Mouse (Mus musculus) R1 (cell line): ENCODE data around the gene Id2.
A peak's percentile ranks its signal among the peaks of the same experiment; 100 is the strongest.

Experiments
- DNase-seq: peaks from one replicate; pipeline ENCODE4 v3.0.0-alpha.2; 2018; ENCODE audit warnings: low read depth, low spot score

The Id2 gene

DNA sequence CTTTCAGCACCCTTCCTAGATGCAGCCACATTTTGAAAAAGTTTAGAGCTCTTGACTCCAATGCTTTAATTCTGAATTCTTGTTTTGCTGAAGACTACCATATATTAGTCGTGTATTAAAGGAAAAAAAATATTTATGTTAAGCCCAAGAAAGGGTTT lies at the start of gene Id2:
Gene Id2 (minus strand): TSS at position 89 of the 158 bp plus-strand sequence.
- no peak for DNase-seq

GRCm38 (mm10) chr12:25145344-25145698 lies 48.4 kb upstream of the Id2 start:
- no peak for DNase-seq

DNA sequence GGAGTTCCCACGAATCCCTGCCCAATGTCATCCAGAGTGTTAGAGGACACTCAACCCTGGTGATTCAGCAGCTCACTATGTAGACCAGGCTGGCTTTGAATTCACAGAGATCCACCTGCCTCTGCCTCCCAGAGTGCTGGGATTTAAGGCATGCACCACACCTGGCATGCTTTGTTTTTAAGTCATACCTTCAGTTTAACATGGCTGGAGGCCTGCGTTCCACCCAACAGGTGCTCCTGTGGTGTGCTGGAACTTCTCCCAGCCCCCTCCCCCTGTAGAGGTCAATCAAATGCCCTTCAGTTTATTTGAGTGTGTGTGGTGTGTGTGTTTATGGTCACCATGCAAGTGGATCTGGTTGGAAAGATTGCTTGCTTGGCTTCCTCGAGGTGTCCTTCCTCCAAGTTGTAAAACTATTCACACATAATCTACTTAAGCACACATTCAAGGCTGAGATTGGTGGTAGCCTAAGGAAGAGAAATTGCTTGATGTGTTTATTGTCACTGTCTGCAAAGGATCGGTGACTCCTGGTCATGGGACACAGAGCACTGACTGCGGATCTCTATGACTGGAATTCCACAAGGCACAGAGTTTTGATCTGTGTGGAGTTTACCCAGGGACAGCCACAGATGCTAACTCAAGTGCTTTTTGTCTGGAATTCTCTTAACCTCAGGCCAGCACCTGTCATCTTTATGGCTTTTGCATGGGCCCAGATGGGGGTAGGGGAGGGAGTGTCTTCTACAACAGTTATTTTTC lies 47.8 kb upstream of the Id2 start:
- peak; percentile 76 for DNase-seq

- no peak for DNase-seq
Measured at GRCm38 (mm10) chr12:25143492-25143891, 46.6 kb upstream of the Id2 start.

- no peak for DNase-seq
Measured at GRCm38 (mm10) chr12:25142251-25142650, 45.3 kb upstream of the Id2 start.

DNA sequence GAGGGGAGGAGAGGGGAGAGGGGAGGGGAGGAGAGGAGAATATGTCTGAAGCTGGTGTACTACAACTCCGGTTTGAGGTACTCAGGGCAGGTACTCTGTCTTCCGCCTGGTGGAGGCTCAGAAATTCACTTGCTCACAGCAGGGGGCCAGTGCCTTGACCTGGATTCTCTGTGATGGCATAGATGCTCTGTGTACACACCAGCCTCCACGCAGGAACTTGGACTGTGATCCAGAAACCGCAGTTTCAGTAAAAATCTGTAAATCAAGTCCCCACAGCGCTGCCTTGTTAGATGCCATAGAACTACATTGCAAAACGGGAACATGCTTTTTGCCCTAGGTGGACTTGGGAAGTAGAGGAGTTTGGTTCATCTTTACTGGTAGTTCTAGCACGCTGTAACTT lies 44.4 kb upstream of the Id2 start:
- no peak for DNase-seq

DNA sequence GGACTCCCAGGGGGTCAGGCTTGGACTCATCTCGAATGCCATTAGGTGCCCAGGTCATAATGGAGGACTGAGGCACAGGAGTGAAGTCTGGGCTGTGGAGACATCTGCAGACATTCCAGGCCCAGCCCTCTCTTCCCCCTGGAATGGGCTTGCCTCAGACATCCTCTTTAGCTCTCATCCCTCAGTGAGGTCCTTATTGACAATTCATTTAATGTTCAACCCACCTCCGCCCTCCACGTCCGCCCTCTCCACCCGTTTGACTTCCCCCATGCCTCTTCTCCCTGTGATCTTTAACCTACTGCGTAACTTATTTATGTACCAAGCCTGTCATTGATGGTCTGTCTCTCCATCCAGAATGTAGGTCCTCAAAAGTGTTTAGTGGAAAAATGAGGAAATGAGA lies 43.2 kb upstream of the Id2 start:
- DNase-seq = no peak

GRCm38 (mm10) chr12:25138616-25139015 lies 41.7 kb upstream of the Id2 start:
- DNase-seq = no peak

DNA sequence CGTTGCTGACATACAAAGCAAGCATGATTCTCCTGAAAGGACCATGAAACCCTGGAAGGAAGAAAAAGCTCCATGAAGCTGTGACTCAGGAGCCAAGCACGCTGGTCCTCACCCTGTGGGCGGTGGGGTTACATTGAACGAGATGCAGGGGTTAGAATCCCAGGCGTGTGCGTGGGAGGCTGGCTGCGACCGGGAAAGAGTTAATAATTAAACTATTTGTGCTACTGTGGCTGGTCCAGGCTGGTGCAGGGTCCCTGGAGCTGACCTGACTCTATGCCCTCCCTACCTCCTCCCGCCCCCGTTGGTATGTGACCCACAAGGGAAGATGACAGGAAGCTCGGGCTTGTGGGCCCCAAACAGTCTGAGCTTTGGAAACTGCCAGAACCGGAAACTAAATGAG lies 35.1 kb upstream of the Id2 start:
- DNase-seq = no peak

GRCm38 (mm10) chr12:25127629-25128028 lies 30.7 kb upstream of the Id2 start:
- DNase-seq = no peak

- no peak for DNase-seq
Measured at GRCm38 (mm10) chr12:25126228-25126627, 29.3 kb upstream of the Id2 start.

DNA sequence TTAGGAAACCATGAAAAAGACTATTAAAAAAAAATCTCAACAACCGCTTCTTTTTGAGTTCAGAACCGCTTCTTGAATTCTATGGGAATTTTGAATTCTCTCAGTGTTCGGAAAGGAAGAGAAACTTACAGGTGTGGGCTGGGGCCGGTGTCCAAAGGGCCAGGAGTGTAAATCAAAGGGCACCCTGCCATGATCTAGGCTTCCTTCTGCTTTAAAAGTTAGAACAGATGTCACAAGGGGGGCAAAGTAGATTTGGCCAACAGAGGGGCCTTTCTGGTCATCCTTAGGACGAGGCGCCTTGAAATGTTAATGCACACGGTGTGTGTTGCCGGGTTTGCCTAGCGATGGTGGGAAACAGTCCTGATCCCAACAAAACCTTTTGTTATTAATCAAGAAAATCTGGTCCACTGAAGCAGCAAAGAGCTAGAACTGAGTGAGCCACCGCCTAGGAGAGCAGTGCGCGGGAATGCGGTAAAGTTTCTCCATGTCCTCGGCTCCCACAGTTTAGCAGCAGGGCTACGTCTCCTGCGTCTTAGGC lies 28.4 kb upstream of the Id2 start:
- peak; percentile 36 for DNase-seq

GRCm38 (mm10) chr12:25124431-25125238 lies 27.7 kb upstream of the Id2 start:
- peak; percentile 90 for DNase-seq

DNA sequence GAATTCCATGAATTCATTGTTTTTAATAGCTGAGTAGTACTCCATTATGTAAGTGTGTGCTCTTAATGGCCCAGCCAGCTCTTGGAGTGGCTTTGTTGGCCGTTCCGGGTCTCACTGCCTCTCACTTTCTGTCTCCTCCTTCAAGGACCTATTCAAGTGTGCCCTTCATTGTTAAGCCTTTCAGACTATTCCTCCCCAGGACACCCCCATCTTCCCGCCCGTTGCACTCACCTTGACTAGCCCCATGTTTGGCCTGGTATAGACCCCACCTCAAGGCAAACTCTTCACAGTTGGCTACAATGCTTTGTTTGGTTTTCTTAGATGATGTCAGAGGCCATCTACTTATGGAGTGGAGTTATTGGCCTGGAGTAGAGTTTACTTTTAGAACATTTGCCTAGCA lies 23.8 kb upstream of the Id2 start:
- DNase-seq = no peak

GRCm38 (mm10) chr12:25119278-25119677 lies 22.3 kb upstream of the Id2 start:
- no peak for DNase-seq

- DNase-seq = no peak
Measured at GRCm38 (mm10) chr12:25117856-25118511, 21.0 kb upstream of the Id2 start.

GRCm38 (mm10) chr12:25116126-25116525 lies 19.2 kb upstream of the Id2 start:
- DNase-seq = no peak

DNA sequence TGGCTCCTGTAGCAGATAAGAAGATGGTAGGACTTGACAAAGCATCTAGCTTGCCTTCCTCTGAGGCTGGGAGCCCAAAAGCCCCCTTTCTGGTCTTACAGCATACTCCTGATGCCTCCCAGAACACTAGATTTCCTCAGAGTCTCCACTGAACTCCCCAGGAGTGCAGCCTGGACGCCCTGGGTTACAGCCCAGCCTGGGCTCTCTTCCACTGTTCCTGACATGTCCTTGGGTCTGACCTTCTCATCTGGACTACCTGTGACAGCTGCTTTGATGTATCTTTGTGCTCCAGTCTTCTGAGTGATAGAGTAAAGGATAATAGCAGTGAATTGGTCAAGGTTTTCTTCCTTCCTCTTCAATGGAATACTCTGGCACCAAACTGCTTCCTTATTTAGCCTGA lies 17.5 kb upstream of the Id2 start:
- DNase-seq = no peak

DNA sequence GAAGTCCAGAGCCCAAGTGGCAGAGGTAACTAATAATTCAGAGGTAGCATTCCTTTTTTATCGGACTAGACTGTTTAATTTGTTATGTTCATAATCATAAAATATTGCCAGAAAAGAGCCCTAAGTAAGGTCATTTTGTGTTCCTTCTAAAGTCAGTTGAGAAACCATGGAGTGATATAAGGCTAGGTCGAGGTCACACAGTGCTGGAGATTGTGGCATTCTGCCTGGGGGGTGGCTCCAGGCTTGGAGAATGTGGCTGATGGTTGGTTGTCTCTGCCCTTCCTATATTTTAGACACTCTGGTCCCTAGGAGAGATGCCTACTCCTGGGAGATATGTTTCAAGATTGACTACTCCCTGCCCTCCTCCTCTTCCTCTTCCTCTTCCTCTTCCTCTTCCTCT lies 16.4 kb upstream of the Id2 start:
- no peak for DNase-seq

GRCm38 (mm10) chr12:25112806-25113205 lies 15.9 kb upstream of the Id2 start:
- no peak for DNase-seq

DNA sequence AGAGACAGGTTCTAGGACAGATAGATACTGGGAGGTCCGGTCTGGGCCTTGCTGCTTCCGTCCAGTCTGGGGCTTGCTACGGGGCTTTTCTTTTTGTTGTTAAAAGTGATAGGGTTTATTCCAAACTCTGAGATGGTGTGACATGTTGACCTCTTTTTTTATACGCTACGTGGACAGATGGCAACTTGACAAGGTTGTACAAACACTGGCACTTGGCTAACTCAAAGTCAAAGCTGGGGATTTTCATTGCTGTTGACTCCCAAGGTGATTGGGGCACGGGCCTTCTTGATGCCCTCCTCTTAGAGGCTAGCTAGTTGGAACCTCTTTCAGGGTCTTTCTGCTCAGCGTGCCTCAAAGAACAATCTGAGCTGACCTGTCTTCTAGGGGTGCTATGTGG lies 13.7 kb upstream of the Id2 start:
- DNase-seq = no peak

DNA sequence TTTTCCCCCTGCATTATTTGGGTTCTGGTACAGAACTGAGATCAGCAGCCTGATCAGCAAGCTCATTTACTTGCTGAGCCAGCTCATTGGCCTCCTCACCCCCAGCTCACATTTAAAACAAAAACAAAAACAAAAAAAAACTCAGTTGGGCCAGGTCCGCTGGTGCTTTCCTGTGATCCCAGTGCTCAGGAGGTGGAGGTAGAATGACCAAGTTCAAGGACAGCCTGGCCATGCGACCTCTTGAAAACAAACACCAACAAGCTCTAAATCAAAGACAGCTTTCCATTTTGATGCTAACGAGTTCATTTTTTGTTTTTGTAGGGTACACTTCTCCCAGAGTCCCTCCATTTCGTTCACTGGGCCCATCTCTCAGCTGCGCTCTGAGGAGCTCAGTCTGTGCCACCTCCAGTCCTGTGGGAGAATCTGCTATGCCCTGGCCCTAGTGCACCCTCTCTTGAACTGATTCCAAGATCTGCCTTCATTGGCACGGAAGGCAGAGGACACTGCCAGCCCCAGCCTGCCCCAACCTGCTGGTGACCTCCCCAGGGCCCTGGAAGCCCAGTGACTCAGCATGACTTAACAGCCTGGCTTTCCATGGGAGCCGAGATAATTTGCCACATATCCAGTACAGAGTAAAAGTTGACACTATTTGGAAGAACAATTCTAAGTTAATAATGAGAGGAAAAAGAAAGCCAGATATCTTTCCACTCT lies 13.2 kb upstream of the Id2 start:
- DNase-seq = no peak
